Mouse (Mus musculus): Measurements from ENCODE around the gene Brix1.

- TF ChIP-seq CTCF (IDR thresholded peaks at IDR 0.05; ENCODE audit: low read depth) (no peak), EP300 (IDR thresholded peaks at IDR 0.05; ENCODE audit: low read depth) (no peak)
Observed at GRCm38 (mm10) chr15:10436893-10437292, 48.9 kb downstream of the Brix1 start.
